Mouse (Mus musculus) hindbrain, embryonic 13.5 days (tissue): ENCODE data around the gene Tspan1. TPM values are rescaled to one million over a fixed set of nuclear protein-coding genes. Genes with fewer than 3 reads are reported as not detected.

Experiments used
- ATAC-seq: fragments of 200-750 bp; cut with Nextera tagmentation; 2 replicates; pipeline ENCODE4 v1.8.0; 2017; ENCODE audit warnings: moderate TSS enrichment; ENCODE audit not compliant: low FRiP score
- H3K27ac ChIP-seq: fragments of 300-500 bp; sonication (generic); 2 replicates; pipeline ENCODE4 v1.5.1; 2015; ENCODE audit warnings: inconsistent platforms, mild to moderate bottlenecking, moderate library complexity
- H3K27me3 ChIP-seq: fragments of 300-500 bp; sonication (generic); 2 replicates; pipeline ENCODE4 v1.6.1; 2015; ENCODE audit warnings: mild to moderate bottlenecking, inconsistent platforms
- H3K36me3 ChIP-seq: fragments of 300-500 bp; sonication (generic); 2 replicates; pipeline ENCODE4 v1.6.1; 2015; ENCODE audit warnings: mild to moderate bottlenecking, inconsistent platforms
- H3K4me1 ChIP-seq: fragments of 300-500 bp; sonication (generic); replicated peaks from 2 replicates; pipeline ENCODE4 v1.6.1; 2015; ENCODE audit warnings: inconsistent platforms
- H3K4me2 ChIP-seq: fragments of 300-500 bp; sonication (generic); 2 replicates; pipeline ENCODE4 v1.6.1; 2015; ENCODE audit warnings: inconsistent platforms, mild to moderate bottlenecking, moderate library complexity
- H3K4me3 ChIP-seq: fragments of 300-500 bp; sonication (generic); 2 replicates; pipeline ENCODE4 v1.5.1; 2015; ENCODE audit warnings: mild to moderate bottlenecking, inconsistent platforms
- H3K9ac ChIP-seq: fragments of 300-500 bp; sonication (generic); 2 replicates; pipeline ENCODE4 v1.6.1; 2015; ENCODE audit warnings: mild to moderate bottlenecking, inconsistent platforms
- H3K9me3 ChIP-seq: fragments of 300-500 bp; sonication (generic); 2 replicates; pipeline ENCODE4 v1.6.1; 2016; ENCODE audit warnings: inconsistent platforms
- WGBS: fragments of 180-500 bp; shearing (Covaris S2); methylation state at CpG from one replicate; pipeline ENCODE4 v1.1.7; 2015; 5-methylcytosine and 5-hydroxymethylcytosine counted together
- polyA plus RNA-seq: library from polyadenylated mRNA; unstranded; fragments of >200 nt; fragmentation: Nextera tagmentation; extraction: Ambion mirVana; gene quantifications from 2 replicates; pipeline ENCODE4 v1.2.1, GENCODE M21; 2015

Tspan1 gene
- polyA plus RNA-seq, 1 experiment from 2014 or later = 0.19 TPM

DNA sequence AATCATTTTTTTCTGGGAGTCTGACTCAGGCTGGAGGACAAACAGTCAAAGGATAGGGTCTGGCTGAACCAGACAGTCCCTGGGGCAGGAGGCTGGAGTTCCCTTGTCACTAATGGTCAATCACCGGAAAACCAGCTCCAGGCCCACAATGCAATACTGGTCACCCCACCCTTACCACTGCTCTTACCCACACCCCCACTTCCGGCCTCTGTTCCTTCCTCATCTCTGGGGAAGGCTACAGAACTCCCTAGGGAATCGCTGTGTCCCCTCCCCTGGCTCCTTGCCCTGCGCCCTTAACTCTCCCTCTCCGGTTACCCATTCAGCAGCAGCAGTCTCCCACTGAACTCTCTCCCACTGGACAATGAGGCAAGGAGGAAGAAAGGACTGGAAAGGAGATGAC, 9.7 kb upstream of the Tspan1 start:
- 38% methylated on average over 5 of the region's 5 CpGs for WGBS
- Histone ChIP-seq H3K27me3 (no peaks in the 10 kb centered on the region), H3K4me3 (no peak overlapping the region), H3K4me2 (peak overlapping the region; percentile 35; the same call in 1 of the 2 replicates), H3K36me3 (no peaks in the 10 kb centered on the region), H3K4me1 (peaks cover 28% of the 10 kb centered on the region), H3K9me3 (no peaks in the 10 kb centered on the region), H3K27ac (peak overlapping the region; percentile 71; the same call in 1 of the 2 replicates), H3K9ac (no peak overlapping the region)
- no peak for ATAC-seq

DNA sequence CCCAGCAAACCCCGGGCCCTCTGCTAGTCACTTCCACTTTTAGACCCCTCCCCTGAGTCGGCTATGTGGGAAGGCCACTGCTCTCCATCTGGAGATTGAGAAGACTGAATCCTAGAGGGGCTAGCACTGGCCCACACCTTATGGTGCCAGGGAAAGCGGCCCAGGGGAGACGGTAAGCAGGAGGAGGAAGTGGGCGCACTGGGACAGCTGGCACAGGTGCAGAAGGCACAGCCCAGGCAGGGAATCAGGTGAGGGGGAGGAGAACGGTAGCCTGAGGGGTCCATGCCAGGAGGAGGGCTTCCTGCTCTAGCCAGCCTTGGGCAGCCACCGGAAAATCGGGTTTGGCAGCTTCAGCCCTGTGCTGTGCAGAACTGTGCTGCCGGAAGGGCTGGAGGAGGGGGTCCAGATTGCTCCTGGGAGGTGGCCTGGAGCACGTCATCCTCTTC, 9.2 kb upstream of the Tspan1 start:
- peak overlapping the region; percentile 35 for H3K4me2 ChIP-seq
- 23% methylated on average over 10 of the region's 10 CpGs for WGBS
- no peaks in the 10 kb centered on the region for H3K9me3 ChIP-seq
- H3K9ac ChIP-seq = no peak overlapping the region
- H3K4me1 ChIP-seq = peaks cover 28% of the 10 kb centered on the region
- peak overlapping the region; percentile 3; the same call in 1 of the 2 replicates for H3K4me3 ChIP-seq
- no peaks in the 10 kb centered on the region for H3K36me3 ChIP-seq
- peak; percentile 83 for ATAC-seq
- no peaks in the 10 kb centered on the region for H3K27me3 ChIP-seq
- peak overlapping the region; percentile 71 for H3K27ac ChIP-seq

DNA sequence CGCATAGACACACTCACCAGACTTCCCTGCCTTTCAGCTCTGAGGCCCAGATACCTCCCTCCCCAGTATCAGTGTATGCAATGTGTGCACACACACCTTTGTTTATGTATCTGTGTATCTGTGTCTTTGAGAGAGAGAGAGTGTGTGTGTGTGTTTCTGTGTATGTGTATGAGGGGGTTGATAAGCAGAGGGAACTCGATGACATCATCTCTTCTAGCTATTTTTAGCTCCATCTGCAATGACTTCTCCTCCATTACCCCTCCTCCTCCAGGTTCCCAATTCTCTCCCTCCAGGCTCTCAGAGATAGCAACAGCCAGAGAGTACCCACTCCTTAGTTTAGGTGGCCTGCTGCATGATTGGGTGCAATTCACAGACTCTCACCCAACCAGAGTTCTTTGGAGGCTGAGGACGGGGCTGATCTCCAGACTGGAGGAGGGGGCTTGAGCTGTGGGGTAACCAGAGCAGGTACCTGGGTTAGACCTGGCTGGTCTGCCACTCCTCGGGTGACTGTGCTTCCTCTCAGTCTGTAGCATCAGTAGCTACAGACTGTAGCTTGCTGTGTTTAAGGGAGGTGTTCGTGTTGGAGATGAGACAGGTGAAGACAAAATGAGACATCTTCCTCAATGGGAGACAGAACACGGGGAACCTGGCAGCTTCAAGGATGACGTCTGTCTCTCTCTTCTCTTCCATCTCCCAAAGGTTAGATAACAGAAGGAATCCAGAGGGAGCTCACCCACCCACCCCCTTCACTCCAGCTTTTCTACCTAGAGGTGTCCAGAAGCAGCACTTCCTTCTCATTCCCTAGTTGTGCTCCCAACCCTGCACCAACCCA, 8.5 kb upstream of the Tspan1 start:
- 72% methylated on average over 7 of the region's 7 CpGs for WGBS
- H3K27me3 ChIP-seq = no peaks in the 10 kb centered on the region
- peak overlapping the region; percentile 35 for H3K4me2 ChIP-seq
- ATAC-seq = no peak
- H3K4me3 ChIP-seq = no peak overlapping the region
- no peak overlapping the region for H3K9ac ChIP-seq
- H3K27ac ChIP-seq = peak overlapping the region; percentile 71; the same call in 1 of the 2 replicates
- peaks cover 28% of the 10 kb centered on the region for H3K4me1 ChIP-seq
- no peaks in the 10 kb centered on the region for H3K36me3 ChIP-seq
- H3K9me3 ChIP-seq = no peaks in the 10 kb centered on the region

DNA sequence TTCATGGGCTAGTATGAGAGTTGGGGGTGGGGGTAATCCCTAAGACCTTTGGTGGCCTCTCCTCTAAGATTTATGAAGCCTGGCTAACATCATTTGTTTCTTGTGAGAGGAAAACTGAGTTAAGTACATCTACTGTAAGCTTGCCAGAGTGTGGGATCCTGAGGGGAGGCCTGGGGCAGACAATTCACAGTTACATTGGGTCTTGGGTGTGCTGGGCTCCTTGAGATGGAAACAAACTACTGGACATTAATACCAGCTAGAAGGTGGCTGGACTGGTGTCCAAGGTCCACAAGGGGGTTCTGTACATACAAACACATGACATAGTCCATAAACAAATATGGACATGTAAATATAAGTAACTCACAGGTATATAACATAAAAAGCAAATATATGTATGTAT, 7.7 kb upstream of the Tspan1 start:
- Histone ChIP-seq H3K27ac (no peak overlapping the region), H3K4me3 (no peak overlapping the region), H3K4me1 (peaks cover 28% of the 10 kb centered on the region), H3K36me3 (no peaks in the 10 kb centered on the region), H3K9me3 (no peaks in the 10 kb centered on the region), H3K4me2 (no peak overlapping the region), H3K27me3 (no peaks in the 10 kb centered on the region), H3K9ac (no peak overlapping the region)
- no peak for ATAC-seq

DNA sequence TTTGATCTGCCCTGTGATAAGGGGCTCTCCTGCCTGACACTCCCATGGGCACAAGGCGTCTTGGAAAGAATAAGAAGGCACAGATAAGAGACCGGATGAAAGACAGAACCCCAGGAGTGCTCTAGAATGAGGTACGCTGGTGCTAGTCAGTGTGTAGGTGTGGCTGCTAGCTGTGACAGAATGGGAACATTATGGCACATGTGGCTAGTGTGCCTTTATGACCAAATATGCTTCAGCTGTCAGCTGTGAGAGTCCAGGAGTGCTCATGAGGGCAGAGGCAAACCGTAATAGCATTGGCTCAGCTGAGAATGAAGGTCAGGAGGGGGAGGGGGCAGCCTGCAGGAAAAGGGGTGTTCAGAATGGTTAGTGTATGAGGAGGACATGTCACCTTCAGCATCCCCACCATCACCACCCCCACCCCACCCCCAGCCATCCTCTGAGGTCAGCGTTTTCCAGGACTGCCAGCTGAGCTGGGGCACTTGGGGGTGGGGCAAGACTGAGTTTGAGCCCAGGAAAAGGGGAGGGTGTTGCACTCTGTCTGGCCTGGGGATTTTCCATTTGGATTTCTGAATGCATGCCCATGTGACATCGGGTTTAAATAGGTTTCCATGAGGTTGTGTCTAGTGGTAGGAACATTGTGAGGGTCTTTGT, 7.2 kb upstream of the Tspan1 start:
- H3K4me3 ChIP-seq = no peak overlapping the region
- peaks cover 28% of the 10 kb centered on the region for H3K4me1 ChIP-seq
- H3K36me3 ChIP-seq = no peaks in the 10 kb centered on the region
- H3K9me3 ChIP-seq = no peaks in the 10 kb centered on the region
- 53% methylated on average over 6 of the region's 6 CpGs for WGBS
- H3K4me2 ChIP-seq = no peak overlapping the region
- ATAC-seq = peak; percentile 19; the same call in 1 of the 2 replicates
- no peak overlapping the region for H3K9ac ChIP-seq
- H3K27ac ChIP-seq = no peak overlapping the region
- no peaks in the 10 kb centered on the region for H3K27me3 ChIP-seq

DNA sequence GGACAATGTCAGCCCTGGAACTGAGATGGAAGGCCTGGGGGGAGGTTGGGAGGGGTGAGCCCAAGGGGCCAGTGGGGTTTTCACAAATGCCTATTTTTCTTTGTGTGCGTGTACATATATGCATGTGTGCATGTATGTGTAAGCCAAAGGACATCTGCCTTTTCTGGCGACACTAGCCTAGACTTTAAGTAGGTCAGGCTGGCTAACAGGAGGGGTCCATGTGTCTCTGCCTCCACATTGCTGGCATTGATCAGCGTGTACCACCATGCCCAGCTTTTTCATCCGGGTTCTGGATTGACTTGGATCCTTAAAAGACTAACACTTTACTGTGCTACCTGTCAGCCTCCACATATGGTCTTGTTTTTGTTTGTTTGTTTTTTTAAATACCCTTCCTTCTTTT, 6.4 kb upstream of the Tspan1 start:
- peaks cover 28% of the 10 kb centered on the region for H3K4me1 ChIP-seq
- H3K9ac ChIP-seq = no peak overlapping the region
- H3K27me3 ChIP-seq = no peaks in the 10 kb centered on the region
- no peak for ATAC-seq
- H3K27ac ChIP-seq = no peak overlapping the region
- WGBS = 92% methylated on average over 4 of the region's 4 CpGs
- no peaks in the 10 kb centered on the region for H3K36me3 ChIP-seq
- H3K9me3 ChIP-seq = no peaks in the 10 kb centered on the region
- no peak overlapping the region for H3K4me2 ChIP-seq
- H3K4me3 ChIP-seq = no peak overlapping the region

DNA sequence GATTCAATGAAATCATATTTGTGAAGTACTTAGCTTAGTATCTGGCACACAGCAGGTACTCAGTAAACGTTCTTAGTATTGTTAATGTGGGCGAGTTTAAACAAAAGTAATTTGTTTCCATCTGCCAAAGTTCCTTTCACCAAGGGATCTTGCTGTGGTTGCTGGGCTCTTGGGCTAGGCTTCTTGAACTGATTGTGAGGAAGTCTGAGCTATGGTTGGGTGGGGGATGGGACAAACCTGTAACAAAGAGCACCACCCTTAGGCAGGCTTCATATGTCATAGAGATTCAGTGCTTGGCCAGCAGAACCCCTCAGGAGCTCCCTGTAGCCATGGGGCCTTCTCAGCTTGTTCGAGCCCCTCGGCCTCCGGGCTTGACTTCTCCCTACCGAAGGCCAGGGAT, 5.7 kb upstream of the Tspan1 start, which contains the start of the genes 1700042G07Rik and Gm49337:
TSS of gene 1700042G07Rik (plus strand) at position 301 of the 400 bp plus-strand sequence.
TSS of gene Gm49337 (plus strand) at position 313 of the 400 bp plus-strand sequence.
- Histone ChIP-seq H3K4me1 (peaks cover 28% of the 10 kb centered on the region), H3K9ac (no peak within 1 kb of the TSS), H3K27me3 (no peaks in the 10 kb centered on the region), H3K36me3 (no peaks in the 10 kb centered on the region), H3K4me3 (no peak within 1 kb of the TSS), H3K27ac (no peak within 1 kb of the TSS), H3K9me3 (no peaks in the 10 kb centered on the region), H3K4me2 (no peak within 1 kb of the TSS)
- ATAC-seq = no peak
- 82% methylated on average over 6 of the region's 6 CpGs for WGBS

DNA sequence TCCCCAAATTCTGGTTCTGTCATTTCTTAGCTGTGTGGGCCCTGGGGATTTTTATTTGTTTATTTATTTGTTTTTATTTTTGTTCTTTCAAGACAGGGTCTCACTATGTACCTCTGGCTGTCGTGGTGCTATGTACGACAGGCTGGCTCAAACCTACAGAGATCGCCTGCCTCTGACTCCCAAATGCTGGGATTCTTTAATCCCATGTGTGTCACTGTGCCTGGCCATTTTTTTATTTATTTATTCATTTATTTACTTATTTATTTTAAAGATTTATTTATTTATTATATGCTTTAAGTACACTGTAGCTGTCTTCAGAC, 1.9 kb upstream of the Tspan1 start:
- peak; percentile 65 for ATAC-seq
- no peak overlapping the region for H3K4me2 ChIP-seq
- 69% methylated on average over 3 of the region's 3 CpGs for WGBS
- H3K4me3 ChIP-seq = no peak overlapping the region
- no peak overlapping the region for H3K27ac ChIP-seq
- H3K27me3 ChIP-seq = no peaks in the 10 kb centered on the region
- H3K9me3 ChIP-seq = no peaks in the 10 kb centered on the region
- H3K9ac ChIP-seq = no peak overlapping the region
- H3K4me1 ChIP-seq = no peaks in the 10 kb centered on the region; the same call in 1 of the 2 replicates
- H3K36me3 ChIP-seq = no peaks in the 10 kb centered on the region

DNA sequence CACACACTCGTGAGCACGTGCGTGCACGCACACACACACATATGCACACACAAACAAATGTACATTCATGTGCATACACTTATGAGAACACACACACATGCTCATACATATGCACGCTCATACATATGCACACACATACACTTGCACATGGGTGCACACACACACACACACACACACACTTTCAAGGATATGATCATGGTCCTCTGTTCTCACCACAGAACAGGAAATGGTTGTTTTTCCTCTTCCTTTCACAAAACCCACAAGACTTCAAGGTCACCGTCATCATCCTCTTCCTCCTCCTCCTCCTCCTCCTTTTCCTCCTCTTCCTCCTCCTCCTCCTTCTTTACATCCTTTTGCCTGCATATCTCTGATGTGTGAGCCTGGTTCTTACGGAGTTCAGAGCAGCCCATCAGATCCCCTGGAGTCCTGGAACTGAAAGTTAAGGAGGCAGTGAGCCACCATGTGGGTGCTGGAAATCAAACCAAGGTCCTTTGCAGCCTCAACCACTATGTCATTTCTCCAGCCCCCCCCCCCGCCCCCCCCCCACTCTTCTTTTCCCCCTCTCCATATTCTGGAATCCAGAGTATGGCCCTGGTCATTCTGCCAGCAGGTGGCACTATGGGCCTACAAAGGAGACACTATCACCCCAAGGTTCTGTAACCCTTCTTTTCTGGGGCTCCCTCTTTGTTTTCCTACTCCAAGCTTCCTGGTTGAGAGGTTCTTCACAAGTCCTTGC, 1.4 kb upstream of the Tspan1 start:
- no peaks in the 10 kb centered on the region for H3K9me3 ChIP-seq
- no peaks in the 10 kb centered on the region for H3K27me3 ChIP-seq
- ATAC-seq = peak; percentile 79
- no peak overlapping the region for H3K27ac ChIP-seq
- 89% methylated on average over 7 of the region's 8 CpGs for WGBS
- no peak overlapping the region for H3K4me3 ChIP-seq
- no peak overlapping the region for H3K9ac ChIP-seq
- no peaks in the 10 kb centered on the region; the same call in 1 of the 2 replicates for H3K4me1 ChIP-seq
- H3K36me3 ChIP-seq = no peaks in the 10 kb centered on the region
- H3K4me2 ChIP-seq = no peak overlapping the region

DNA sequence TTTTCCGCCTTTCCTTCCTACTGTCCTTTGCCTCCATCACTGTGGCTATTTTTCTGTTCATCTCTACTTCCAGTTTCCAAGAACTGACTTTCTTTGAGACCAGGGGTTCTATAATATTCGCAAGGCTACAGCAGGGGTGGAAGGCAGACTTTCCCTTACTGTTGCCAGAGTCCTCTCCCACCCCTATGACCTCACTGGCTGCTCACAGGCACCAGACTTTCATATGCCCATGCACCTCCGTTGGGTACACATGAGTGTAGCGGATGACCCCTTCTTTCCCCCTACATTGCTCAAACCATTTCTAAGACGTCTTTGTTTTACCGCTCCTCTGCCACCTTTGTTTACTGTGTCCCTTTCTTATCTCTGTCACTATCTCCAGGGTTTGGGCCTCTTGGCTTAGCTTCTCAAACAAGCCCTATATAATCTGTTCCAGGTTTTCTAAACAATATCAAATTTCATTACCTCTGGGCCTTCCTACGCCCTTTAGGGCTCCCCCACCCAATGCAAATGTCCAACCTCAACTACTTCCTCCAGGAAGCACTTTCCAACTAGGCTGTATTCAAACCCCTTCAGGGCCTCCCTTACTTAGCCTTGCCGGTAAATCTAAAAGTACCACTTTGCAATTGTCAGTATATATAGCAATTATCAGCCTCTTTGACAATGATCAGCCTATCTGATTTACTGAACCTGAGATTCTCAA, 1.5 kb downstream of the Tspan1 start:
- Histone ChIP-seq H3K27me3 (no peaks in the 10 kb centered on the region), H3K4me1 (no peaks in the 10 kb centered on the region), H3K4me3 (no peak overlapping the region), H3K27ac (no peak overlapping the region), H3K9me3 (no peaks in the 10 kb centered on the region), H3K36me3 (no peaks in the 10 kb centered on the region; the same call in 1 of the 2 replicates), H3K4me2 (no peak overlapping the region), H3K9ac (no peak overlapping the region)
- no peak for ATAC-seq
- WGBS = 77% methylated on average over 8 of the region's 8 CpGs

DNA sequence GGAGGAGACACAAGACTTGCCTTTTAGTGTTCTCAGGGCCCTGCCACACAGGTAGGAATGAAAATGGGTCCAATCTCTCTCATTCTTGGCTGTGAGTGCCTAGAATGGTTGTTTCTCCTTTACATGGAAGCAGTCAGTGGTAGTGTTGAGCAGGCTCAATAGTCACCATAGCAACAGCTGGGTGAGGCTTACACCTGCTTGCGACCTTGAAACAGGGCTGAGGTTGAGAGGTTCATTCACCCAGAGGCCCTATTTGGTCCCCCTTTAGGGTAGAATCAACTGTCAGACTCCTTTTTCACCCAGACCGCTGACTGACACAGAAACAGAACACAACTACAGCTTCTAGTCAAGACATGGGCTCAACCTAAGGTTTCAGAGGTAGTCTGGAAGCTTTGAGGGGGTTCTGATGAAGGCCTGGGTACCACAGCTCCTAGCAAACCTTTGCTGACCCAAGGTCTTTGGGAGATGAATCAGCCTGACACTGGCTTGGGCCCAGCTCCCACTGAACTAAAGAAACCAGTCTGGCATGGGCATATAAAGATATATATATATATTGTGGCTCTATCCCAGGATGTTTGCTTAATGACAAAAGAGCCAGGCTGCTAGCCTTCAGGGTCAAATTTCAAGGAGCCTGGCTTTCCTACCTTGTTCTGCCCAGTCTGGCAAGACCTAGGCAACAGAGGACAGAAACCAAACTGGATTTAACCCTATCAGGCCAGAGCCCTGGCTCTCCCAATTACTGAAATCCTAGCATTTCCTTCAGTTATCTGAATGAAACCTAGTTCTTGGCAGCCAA, 2.4 kb downstream of the Tspan1 start:
- H3K4me2 ChIP-seq = no peak overlapping the region
- WGBS = 83% methylated on average over 2 of the region's 2 CpGs
- no peak overlapping the region for H3K9ac ChIP-seq
- H3K27me3 ChIP-seq = no peaks in the 10 kb centered on the region
- ATAC-seq = no peak
- no peak overlapping the region for H3K4me3 ChIP-seq
- no peaks in the 10 kb centered on the region for H3K4me1 ChIP-seq
- no peaks in the 10 kb centered on the region for H3K9me3 ChIP-seq
- H3K27ac ChIP-seq = no peak overlapping the region
- peaks cover 7% of the 10 kb centered on the region; the same call in 1 of the 2 replicates for H3K36me3 ChIP-seq
